Mouse (Mus musculus) intestine, embryonic 14.5 days (tissue): ENCODE measurements at regions not wholly inside any gene's neighbourhood (a gene's known extent, or its start where the extent isn't known, plus 50 kb on each side); places are given as distances from the start of the nearest gene placed in this dataset.
A peak's percentile ranks its signal among the peaks of the same experiment; 100 is the strongest.

Experiments
- ATAC-seq: fragments of 200-750 bp; cut with Nextera tagmentation; replicated peaks from 2 replicates; pipeline ENCODE4 v1.8.0; 2017; ENCODE audit warnings: low read depth, moderate number of reproducible peaks, moderate TSS enrichment, moderate library complexity; ENCODE audit not compliant: low FRiP score, low TSS enrichment
- DNase-seq: peaks from one replicate; pipeline ENCODE4 v3.0.0-alpha.2; 2018; ENCODE audit warnings: low spot score
- H3K27ac ChIP-seq: fragments of 300-500 bp; sonication (generic); 2 replicates; pipeline ENCODE4 v1.5.1; 2014; ENCODE audit warnings: low read depth, mild to moderate bottlenecking, control low read depth
- H3K27me3 ChIP-seq: fragments of 300-500 bp; sonication (generic); replicated peaks from 2 replicates; pipeline ENCODE4 v1.6.1; 2014; ENCODE audit warnings: low read length, control low read depth; ENCODE audit not compliant: control insufficient read depth, insufficient read depth
- H3K36me3 ChIP-seq: fragments of 300-500 bp; sonication (generic); 2 replicates; pipeline ENCODE4 v1.6.1; 2014; ENCODE audit warnings: low read length, control low read depth; ENCODE audit not compliant: control insufficient read depth, insufficient read depth
- H3K4me1 ChIP-seq: fragments of 300-500 bp; sonication (generic); replicated peaks from 2 replicates; pipeline ENCODE4 v1.6.1; 2014; ENCODE audit warnings: low read length, control low read depth, mixed read lengths; ENCODE audit not compliant: control insufficient read depth, insufficient read depth
- H3K4me2 ChIP-seq: fragments of 300-500 bp; sonication (generic); 2 replicates; pipeline ENCODE4 v1.6.1; 2014; ENCODE audit warnings: low read length
- H3K4me3 ChIP-seq: fragments of 300-500 bp; sonication (generic); 2 replicates; pipeline ENCODE4 v1.5.1; 2014; ENCODE audit warnings: low read depth, low read length, control low read depth, mixed read lengths
- H3K9ac ChIP-seq: fragments of 300-500 bp; sonication (generic); 2 replicates; pipeline ENCODE4 v1.6.1; 2014; ENCODE audit warnings: mild to moderate bottlenecking, low read length
- H3K9me3 ChIP-seq: fragments of 300-500 bp; sonication (generic); 2 replicates; pipeline ENCODE4 v1.6.1; 2016; ENCODE audit warnings: low read length, control low read depth; ENCODE audit not compliant: control insufficient read depth
- WGBS: fragments of 180-500 bp; shearing (Covaris S2); extraction: QIAGEN DNeasy Blood & Tissue Kit; methylation state at CpG from one replicate; pipeline ENCODE4 v1.1.7; 2014; 5-methylcytosine and 5-hydroxymethylcytosine counted together

DNA sequence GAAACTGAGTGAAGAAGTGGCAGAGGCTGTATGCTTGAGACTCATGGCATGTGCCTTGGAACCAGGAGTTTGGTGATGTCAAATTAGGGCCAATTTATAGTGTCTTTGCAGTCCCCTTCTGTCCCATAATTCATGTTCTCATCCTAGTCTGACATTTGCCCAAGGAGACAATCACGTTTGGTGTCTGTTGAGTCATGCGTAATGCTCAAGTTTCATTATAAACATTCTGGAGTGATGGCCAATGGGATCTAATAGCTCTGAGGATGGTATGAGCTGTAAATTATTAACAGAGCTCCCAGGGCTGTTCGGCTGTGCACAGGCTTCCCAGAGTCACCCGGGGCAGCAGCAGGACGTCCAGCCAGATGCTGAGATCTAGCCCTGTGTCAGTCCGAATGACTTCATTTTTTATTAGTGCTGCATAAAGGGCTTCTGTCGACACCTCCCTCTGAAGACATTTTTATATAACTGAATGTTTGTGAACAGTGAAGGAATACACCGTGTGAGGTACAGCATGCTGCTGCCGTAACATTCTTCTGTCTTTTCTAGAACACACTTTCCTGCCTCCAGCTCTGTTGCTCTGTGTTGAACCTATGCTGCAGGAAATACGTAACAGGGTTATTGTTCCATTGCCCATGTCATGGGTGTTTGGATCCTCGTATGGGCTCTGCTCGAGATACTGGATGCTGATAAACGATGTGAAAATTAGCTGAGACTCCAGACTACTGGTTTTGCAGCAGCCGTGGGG is 268.2 kb downstream of the Fam173b start:
- no peak overlapping the region for H3K27ac ChIP-seq
- DNase-seq (no peak), ATAC-seq (peak; percentile 93)
- H3K9me3 ChIP-seq: no peaks in the 10 kb centered on the region
- H3K36me3 ChIP-seq: no peaks in the 10 kb centered on the region
- peaks cover 5% of the 10 kb centered on the region; the same call in 1 of the 2 replicates for H3K4me1 ChIP-seq
- H3K27me3 ChIP-seq: no peaks in the 10 kb centered on the region
- peak overlapping the region; percentile 18; the same call in 1 of the 2 replicates for H3K4me2 ChIP-seq
- 20% methylated on average over 14 of the region's 14 CpGs for whole genome bisulfite sequencing
- no peak overlapping the region for H3K9ac ChIP-seq
- H3K4me3 ChIP-seq: no peak overlapping the region

DNA sequence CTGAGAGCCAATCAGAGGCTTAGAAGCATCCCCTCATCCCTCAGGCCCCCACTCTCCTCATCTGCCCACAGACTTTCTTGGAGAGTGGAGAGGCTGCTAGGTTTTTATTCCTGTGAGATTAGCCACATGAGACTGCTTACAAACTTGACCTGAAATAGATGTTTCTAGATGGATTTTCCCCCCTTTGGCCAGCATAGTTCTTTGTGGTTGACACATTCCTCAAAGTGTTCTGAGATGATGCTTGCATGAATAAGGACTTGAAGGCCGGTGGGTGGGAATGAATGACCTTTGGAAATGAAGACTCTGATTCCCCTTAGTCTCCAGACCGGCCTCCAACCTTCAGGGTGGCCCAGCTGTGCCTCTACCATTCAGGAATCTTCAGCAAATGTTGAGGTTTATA is 273.8 kb downstream of the Fam173b start:
- no peaks in the 10 kb centered on the region for H3K36me3 ChIP-seq
- no peak overlapping the region for H3K4me2 ChIP-seq
- WGBS: 80% methylated on average over 2 of the region's 2 CpGs
- ATAC-seq: no peak
- no peak overlapping the region for H3K9ac ChIP-seq
- H3K4me1 ChIP-seq: no peaks in the 10 kb centered on the region
- H3K9me3 ChIP-seq: no peaks in the 10 kb centered on the region
- DNase-seq: no peak
- no peak overlapping the region for H3K4me3 ChIP-seq
- H3K27ac ChIP-seq: no peak overlapping the region
- H3K27me3 ChIP-seq: no peaks in the 10 kb centered on the region

- no peak for DNase-seq
- Histone ChIP-seq H3K4me1 (no peaks in the 10 kb centered on the region), H3K27me3 (no peaks in the 10 kb centered on the region), H3K36me3 (no peaks in the 10 kb centered on the region), H3K9me3 (no peaks in the 10 kb centered on the region), H3K4me3 (no peak overlapping the region), H3K27ac (no peak overlapping the region), H3K4me2 (no peak overlapping the region), H3K9ac (no peak overlapping the region)
- ATAC-seq: no peak
- 70% methylated on average over 9 of the region's 9 CpGs for WGBS
Observed at GRCm38 (mm10) chr15:31880479-31880878, 278.8 kb downstream of the Fam173b start.

GRCm38 (mm10) chr15:31882331-31882730 is 280.7 kb downstream of the Fam173b start:
- H3K4me3 ChIP-seq: no peak overlapping the region
- no peak overlapping the region for H3K27ac ChIP-seq
- no peaks in the 10 kb centered on the region for H3K9me3 ChIP-seq
- H3K27me3 ChIP-seq: no peaks in the 10 kb centered on the region
- H3K9ac ChIP-seq: no peak overlapping the region
- no peaks in the 10 kb centered on the region for H3K36me3 ChIP-seq
- H3K4me2 ChIP-seq: no peak overlapping the region
- 50% methylated on average over 5 of the region's 5 CpGs for WGBS
- no peaks in the 10 kb centered on the region for H3K4me1 ChIP-seq
- DNase-seq (no peak), ATAC-seq (no peak)

DNA sequence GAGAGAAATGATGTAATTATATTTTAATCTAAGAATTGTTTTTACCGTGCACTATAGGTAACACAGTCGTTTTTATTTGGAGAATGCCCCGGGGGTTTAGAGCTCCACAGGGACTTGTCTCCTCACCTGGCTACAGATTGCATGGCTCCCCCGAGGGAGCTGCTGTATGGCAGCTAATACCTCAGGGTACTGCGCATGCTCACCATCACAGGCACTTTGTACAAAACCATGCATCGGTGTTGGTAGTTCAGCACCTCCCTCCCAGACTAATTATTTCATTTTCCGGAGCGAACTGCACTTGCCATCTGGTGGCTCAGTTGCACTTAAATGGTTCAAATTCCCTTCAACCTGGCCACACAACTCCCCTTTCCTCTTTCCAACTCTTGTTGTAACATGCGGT is 281.9 kb downstream of the Fam173b start:
- Histone ChIP-seq H3K9me3 (no peaks in the 10 kb centered on the region), H3K27me3 (no peaks in the 10 kb centered on the region), H3K27ac (no peak overlapping the region), H3K36me3 (no peaks in the 10 kb centered on the region), H3K9ac (no peak overlapping the region), H3K4me2 (no peak overlapping the region), H3K4me3 (no peak overlapping the region), H3K4me1 (no peaks in the 10 kb centered on the region)
- WGBS: 85% methylated on average over 9 of the region's 9 CpGs
- ATAC-seq (no peak), DNase-seq (no peak)

GRCm38 (mm10) chr15:31898904-31899650 is 278.0 kb upstream of the Tas2r119 start:
- WGBS: 82% methylated on average over 13 of the region's 13 CpGs
- Histone ChIP-seq H3K27me3 (no peaks in the 10 kb centered on the region), H3K9me3 (no peaks in the 10 kb centered on the region), H3K4me2 (no peak overlapping the region), H3K9ac (no peak overlapping the region), H3K36me3 (no peaks in the 10 kb centered on the region), H3K4me3 (no peak overlapping the region), H3K4me1 (no peaks in the 10 kb centered on the region), H3K27ac (no peak overlapping the region)
- no peak for ATAC-seq
- no peak for DNase-seq

DNA sequence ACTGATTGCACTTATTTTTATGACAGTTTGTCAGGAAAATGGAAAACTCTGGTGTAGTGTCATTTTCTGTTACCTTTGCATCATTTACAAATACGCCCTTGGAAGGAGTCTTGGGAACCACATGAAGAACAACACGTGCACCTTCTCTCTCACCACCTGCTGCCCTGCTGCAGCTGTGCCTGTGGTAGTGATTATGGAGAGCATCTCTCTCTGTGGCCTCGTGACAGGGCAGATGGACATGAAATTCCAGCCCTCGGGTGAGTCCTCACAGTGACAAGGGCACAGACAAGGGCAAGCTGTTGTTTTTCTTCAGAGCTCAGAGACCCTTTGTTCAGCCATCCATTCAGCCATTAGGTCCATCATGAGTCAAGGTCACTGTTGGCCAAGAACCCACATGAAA is 276.8 kb upstream of the Tas2r119 start:
- H3K4me2 ChIP-seq: no peak overlapping the region
- no peaks in the 10 kb centered on the region for H3K27me3 ChIP-seq
- H3K27ac ChIP-seq: no peak overlapping the region
- no peak overlapping the region for H3K4me3 ChIP-seq
- H3K9me3 ChIP-seq: no peaks in the 10 kb centered on the region
- 75% methylated on average over 4 of the region's 4 CpGs for WGBS
- no peak overlapping the region for H3K9ac ChIP-seq
- H3K36me3 ChIP-seq: no peaks in the 10 kb centered on the region
- H3K4me1 ChIP-seq: no peaks in the 10 kb centered on the region
- ATAC-seq (no peak), DNase-seq (no peak)

- ATAC-seq: no peak
- Histone ChIP-seq H3K36me3 (no peaks in the 10 kb centered on the region), H3K9me3 (no peaks in the 10 kb centered on the region), H3K27ac (no peak overlapping the region), H3K4me2 (no peak overlapping the region), H3K4me1 (no peaks in the 10 kb centered on the region), H3K9ac (no peak overlapping the region), H3K27me3 (no peaks in the 10 kb centered on the region), H3K4me3 (no peak overlapping the region)
- WGBS: 87% methylated on average over 9 of the region's 9 CpGs
- DNase-seq: no peak
Observed at GRCm38 (mm10) chr15:31908432-31908831, 268.7 kb upstream of the Tas2r119 start.

GRCm38 (mm10) chr15:31911978-31912377 is 265.1 kb upstream of the Tas2r119 start:
- no peak overlapping the region for H3K9ac ChIP-seq
- no peak overlapping the region for H3K4me3 ChIP-seq
- H3K4me2 ChIP-seq: no peak overlapping the region
- no peaks in the 10 kb centered on the region for H3K27me3 ChIP-seq
- no peaks in the 10 kb centered on the region for H3K4me1 ChIP-seq
- DNase-seq: no peak
- no peak for ATAC-seq
- H3K27ac ChIP-seq: no peak overlapping the region
- no peaks in the 10 kb centered on the region for H3K9me3 ChIP-seq
- 91% methylated on average over 3 of the region's 3 CpGs for WGBS
- H3K36me3 ChIP-seq: no peaks in the 10 kb centered on the region
